Mouse (Mus musculus) intestine, embryonic 14.5 days (tissue): Measurements from ENCODE around the gene Gab1. TPM values are rescaled to one million over a fixed set of nuclear protein-coding genes. Genes with fewer than 3 reads are reported as not detected.
A peak's percentile ranks its signal among the peaks of the same experiment; 100 is the strongest.

ENCODE experiments used
- ATAC-seq: fragments of 200-750 bp; cut with Nextera tagmentation; replicated peaks from 2 replicates; pipeline ENCODE4 v1.8.0; 2017; ENCODE audit warnings: low read depth, moderate number of reproducible peaks, moderate TSS enrichment, moderate library complexity; ENCODE audit not compliant: low FRiP score, low TSS enrichment
- DNase-seq: peaks from one replicate; pipeline ENCODE4 v3.0.0-alpha.2; 2018; ENCODE audit warnings: low spot score
- H3K27ac ChIP-seq: fragments of 300-500 bp; sonication (generic); 2 replicates; pipeline ENCODE4 v1.5.1; 2014; ENCODE audit warnings: low read depth, mild to moderate bottlenecking, control low read depth
- H3K27me3 ChIP-seq: fragments of 300-500 bp; sonication (generic); replicated peaks from 2 replicates; pipeline ENCODE4 v1.6.1; 2014; ENCODE audit warnings: low read length, control low read depth; ENCODE audit not compliant: control insufficient read depth, insufficient read depth
- H3K36me3 ChIP-seq: fragments of 300-500 bp; sonication (generic); 2 replicates; pipeline ENCODE4 v1.6.1; 2014; ENCODE audit warnings: low read length, control low read depth; ENCODE audit not compliant: control insufficient read depth, insufficient read depth
- H3K4me1 ChIP-seq: fragments of 300-500 bp; sonication (generic); replicated peaks from 2 replicates; pipeline ENCODE4 v1.6.1; 2014; ENCODE audit warnings: low read length, control low read depth, mixed read lengths; ENCODE audit not compliant: control insufficient read depth, insufficient read depth
- H3K4me2 ChIP-seq: fragments of 300-500 bp; sonication (generic); 2 replicates; pipeline ENCODE4 v1.6.1; 2014; ENCODE audit warnings: low read length
- H3K4me3 ChIP-seq: fragments of 300-500 bp; sonication (generic); 2 replicates; pipeline ENCODE4 v1.5.1; 2014; ENCODE audit warnings: low read depth, low read length, control low read depth, mixed read lengths
- H3K9ac ChIP-seq: fragments of 300-500 bp; sonication (generic); 2 replicates; pipeline ENCODE4 v1.6.1; 2014; ENCODE audit warnings: mild to moderate bottlenecking, low read length
- H3K9me3 ChIP-seq: fragments of 300-500 bp; sonication (generic); 2 replicates; pipeline ENCODE4 v1.6.1; 2016; ENCODE audit warnings: low read length, control low read depth; ENCODE audit not compliant: control insufficient read depth
- WGBS: fragments of 180-500 bp; shearing (Covaris S2); extraction: QIAGEN DNeasy Blood & Tissue Kit; methylation state at CpG from one replicate; pipeline ENCODE4 v1.1.7; 2014; 5-methylcytosine and 5-hydroxymethylcytosine counted together
- polyA plus RNA-seq: library from polyadenylated mRNA; unstranded; fragments of >200 nt; fragmentation: Nextera tagmentation; extraction: Ambion mirVana; gene quantifications from 2 replicates; pipeline ENCODE4 v1.2.1, GENCODE M21; 2014

Gene Gab1
- polyA plus RNA-seq, 1 experiment from 2014 or later, result 23.9 TPM

DNA sequence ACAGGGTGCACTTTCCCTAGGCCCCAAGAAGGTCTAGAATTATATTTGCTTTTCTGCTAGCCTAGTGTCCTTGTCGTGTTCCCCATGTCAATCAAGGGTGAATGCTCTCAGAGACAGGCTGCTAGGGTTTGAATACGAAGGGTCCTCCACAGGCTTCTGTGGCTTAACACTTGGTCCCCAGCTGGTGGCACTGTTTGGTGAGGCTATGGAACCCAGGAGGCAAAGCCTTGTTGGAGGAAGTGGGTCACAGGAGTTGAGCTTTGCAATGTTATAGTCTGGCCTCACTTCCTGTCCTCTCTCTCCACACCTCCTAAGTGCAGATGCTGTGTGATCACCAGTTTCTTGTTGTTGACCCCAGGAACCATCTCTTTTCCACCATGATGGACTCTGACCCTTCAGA, 63.3 kb downstream of the Gab1 start:
- Histone ChIP-seq H3K9ac (no peak overlapping the region), H3K27me3 (no peaks in the 10 kb centered on the region), H3K9me3 (no peaks in the 10 kb centered on the region), H3K27ac (no peak overlapping the region), H3K4me1 (peaks cover 37% of the 10 kb centered on the region), H3K4me3 (no peak overlapping the region), H3K36me3 (no peaks in the 10 kb centered on the region), H3K4me2 (no peak overlapping the region)
- DNase-seq (no peak), ATAC-seq (no peak)
- 87% methylated on average over 2 of the region's 2 CpGs for WGBS

DNA sequence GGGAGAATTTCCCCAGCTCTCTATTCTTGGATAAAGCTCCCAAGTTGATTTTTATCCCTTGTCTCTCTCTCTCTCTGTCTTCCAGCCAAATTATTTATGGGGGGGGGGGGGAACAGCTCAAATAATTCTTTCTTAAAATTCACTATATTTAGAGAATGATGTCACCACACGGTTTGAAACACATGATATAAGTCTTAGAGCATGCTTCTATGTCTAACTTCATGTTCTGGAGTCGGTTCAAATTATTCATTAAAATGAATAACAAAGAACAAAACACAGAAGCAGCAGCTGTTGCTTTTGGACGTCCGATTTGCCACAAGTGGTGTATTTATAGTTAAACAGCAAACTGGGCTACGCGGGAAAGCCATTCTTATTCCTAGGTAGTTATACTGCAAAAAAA, 65.1 kb downstream of the Gab1 start:
- H3K4me3 ChIP-seq, result no peak overlapping the region
- ATAC-seq (no peak), DNase-seq (no peak)
- H3K27me3 ChIP-seq, result no peaks in the 10 kb centered on the region
- peaks cover 40% of the 10 kb centered on the region for H3K4me1 ChIP-seq
- H3K9me3 ChIP-seq, result no peaks in the 10 kb centered on the region
- H3K4me2 ChIP-seq, result no peak overlapping the region
- no peaks in the 10 kb centered on the region for H3K36me3 ChIP-seq
- no peak overlapping the region for H3K9ac ChIP-seq
- WGBS, result 42% methylated on average over 6 of the region's 6 CpGs
- no peak overlapping the region; the same call in 1 of the 2 replicates for H3K27ac ChIP-seq

GRCm38 (mm10) chr8:80814087-80814791, 66.1 kb downstream of the Gab1 start:
- Histone ChIP-seq H3K4me1 (peaks cover 40% of the 10 kb centered on the region), H3K4me2 (no peak overlapping the region)
- whole genome bisulfite sequencing, result 31% methylated on average over 13 of the region's 13 CpGs

DNA sequence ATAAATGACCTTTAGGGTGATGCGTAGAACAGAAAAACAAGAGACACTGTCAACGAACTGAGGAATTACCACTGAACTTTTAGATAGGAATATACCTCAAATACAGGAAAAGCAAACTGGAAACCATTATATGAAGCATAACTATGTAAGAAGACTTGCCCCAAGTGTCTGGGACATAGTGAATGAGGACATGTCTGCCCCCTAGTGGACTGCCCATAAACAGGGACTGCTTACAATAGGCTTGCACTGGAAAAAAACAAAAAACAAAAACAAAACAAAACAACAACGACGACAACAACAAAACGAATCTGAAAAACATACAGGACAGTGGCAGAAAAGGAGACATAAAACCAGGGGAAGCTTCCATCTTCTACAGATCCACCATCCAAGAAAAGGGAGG, 66.9 kb downstream of the Gab1 start:
- DNase-seq, result no peak
- no peak for ATAC-seq
- Histone ChIP-seq H3K4me1 (peaks cover 43% of the 10 kb centered on the region), H3K27ac (no peak overlapping the region), H3K9ac (no peak overlapping the region), H3K4me3 (no peak overlapping the region), H3K36me3 (no peaks in the 10 kb centered on the region), H3K4me2 (no peak overlapping the region), H3K27me3 (no peaks in the 10 kb centered on the region), H3K9me3 (no peaks in the 10 kb centered on the region)
- 80% methylated on average over 5 of the region's 5 CpGs for WGBS

More at GRCm38 (mm10) chr8:80814087-80814791, 66.1 kb downstream of the Gab1 start:
- no peaks in the 10 kb centered on the region for H3K36me3 ChIP-seq
- DNase-seq (no peak), ATAC-seq (peak; percentile 32; the same call in 1 of the 2 replicates)
- H3K27me3 ChIP-seq, result no peaks in the 10 kb centered on the region
- no peaks in the 10 kb centered on the region for H3K9me3 ChIP-seq
- H3K4me3 ChIP-seq, result no peak overlapping the region
- H3K9ac ChIP-seq, result no peak overlapping the region
- 0 out of 2 replicates have a peak overlapping the region, but pooled peaks have one; percentile 36 for H3K27ac ChIP-seq

- Histone ChIP-seq H3K9ac (no peak overlapping the region), H3K27ac (peak overlapping the region; percentile 47), H3K9me3 (no peaks in the 10 kb centered on the region), H3K4me3 (no peak overlapping the region), H3K4me1 (peaks cover 51% of the 10 kb centered on the region), H3K27me3 (no peaks in the 10 kb centered on the region), H3K4me2 (no peak overlapping the region), H3K36me3 (no peaks in the 10 kb centered on the region)
- DNase-seq (no peak), ATAC-seq (no peak)
- 39% methylated on average over 4 of the region's 4 CpGs for WGBS
Measured at GRCm38 (mm10) chr8:80811591-80811991, 68.7 kb downstream of the Gab1 start.

DNA sequence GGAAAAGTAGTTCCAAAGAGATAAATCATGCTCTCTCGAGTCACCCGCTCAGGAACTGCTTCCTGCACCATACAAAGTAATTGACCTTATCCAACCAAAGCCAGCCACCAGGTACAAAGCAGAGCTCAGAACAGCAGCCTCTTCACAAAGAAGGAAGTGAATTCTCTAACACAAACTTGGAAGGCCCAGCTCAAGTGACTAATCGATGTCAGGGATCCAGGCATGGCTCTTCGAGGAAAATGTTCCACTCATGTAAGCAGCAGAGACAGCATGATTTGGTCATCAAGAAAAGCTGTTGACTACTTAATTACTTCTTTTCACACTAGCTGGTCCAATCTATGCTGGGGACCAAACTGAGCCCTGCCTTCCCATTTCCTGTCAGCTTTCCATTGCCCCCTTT, 69.4 kb downstream of the Gab1 start:
- no peak for ATAC-seq
- no peaks in the 10 kb centered on the region for H3K36me3 ChIP-seq
- H3K4me2 ChIP-seq, result 0 out of 2 replicates have a peak overlapping the region, but pooled peaks have one; percentile 8
- H3K27me3 ChIP-seq, result no peaks in the 10 kb centered on the region
- H3K4me1 ChIP-seq, result peaks cover 48% of the 10 kb centered on the region
- no peak for DNase-seq
- H3K9ac ChIP-seq, result no peak overlapping the region
- WGBS, result 46% methylated on average over 4 of the region's 4 CpGs
- no peak overlapping the region for H3K4me3 ChIP-seq
- no peaks in the 10 kb centered on the region for H3K9me3 ChIP-seq
- H3K27ac ChIP-seq, result peak overlapping the region; percentile 47

DNA sequence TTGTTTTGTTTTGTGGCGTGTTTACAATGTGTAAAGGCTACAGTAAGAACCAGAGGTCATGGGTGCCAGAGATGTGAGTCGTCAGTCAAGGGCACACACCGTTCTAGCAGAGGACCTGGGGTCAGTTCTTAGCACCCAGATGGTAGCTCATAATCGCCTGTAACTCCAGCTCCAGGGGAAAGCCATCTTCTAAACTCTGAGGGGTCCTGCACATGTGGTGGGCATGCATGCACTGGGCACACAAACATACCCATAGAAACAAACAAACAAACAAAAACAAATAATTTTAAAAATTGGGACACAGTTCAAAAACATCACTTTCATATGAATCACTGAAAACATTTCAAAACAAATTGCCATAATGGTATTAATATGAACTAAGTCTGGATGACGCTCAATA, 69.9 kb downstream of the Gab1 start:
- no peak for ATAC-seq
- Histone ChIP-seq H3K4me3 (no peak overlapping the region), H3K9ac (no peak overlapping the region), H3K36me3 (no peaks in the 10 kb centered on the region), H3K27ac (no peak overlapping the region), H3K9me3 (no peaks in the 10 kb centered on the region), H3K4me2 (no peak overlapping the region), H3K4me1 (peaks cover 46% of the 10 kb centered on the region), H3K27me3 (no peaks in the 10 kb centered on the region)
- DNase-seq, result no peak
- 88% methylated on average over 5 of the region's 5 CpGs for WGBS

DNA sequence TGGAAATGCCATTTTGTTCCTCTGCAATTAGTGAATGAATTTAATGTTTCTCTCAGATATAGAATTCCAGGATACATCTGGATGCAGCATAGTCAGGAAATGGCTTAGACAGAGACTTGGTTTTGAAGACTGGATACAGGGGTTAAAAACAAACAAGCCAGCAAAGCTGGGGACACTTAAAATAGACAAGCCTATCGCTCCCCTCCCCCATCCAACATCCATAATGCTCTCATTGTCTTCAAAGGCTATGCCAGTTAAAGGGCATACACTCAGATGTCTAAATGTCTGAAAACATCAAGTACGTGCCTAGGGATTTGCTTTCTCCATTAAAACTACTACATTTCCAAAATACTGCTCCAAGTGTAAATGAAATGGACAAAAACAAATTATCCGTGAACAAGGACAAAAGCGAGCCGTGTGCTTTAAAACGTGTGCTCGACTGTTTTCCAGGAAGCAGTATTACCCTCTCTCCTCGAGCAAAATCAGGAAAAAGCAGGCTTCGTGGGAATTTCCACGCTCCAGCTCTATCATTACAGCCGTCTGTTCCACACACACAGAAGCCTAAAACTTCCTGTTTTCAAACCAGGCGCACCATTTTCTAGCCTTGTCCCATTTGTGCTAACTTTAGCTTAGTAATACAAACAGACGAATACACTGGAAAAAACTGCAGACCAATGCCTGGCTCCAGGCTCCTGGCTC, 72.4 kb downstream of the Gab1 start:
- ATAC-seq (no peak), DNase-seq (no peak)
- WGBS, result 47% methylated on average over 13 of the region's 13 CpGs
- no peak overlapping the region for H3K9ac ChIP-seq
- peak overlapping the region; percentile 4; the same call in 1 of the 2 replicates for H3K4me2 ChIP-seq
- no peaks in the 10 kb centered on the region for H3K27me3 ChIP-seq
- H3K27ac ChIP-seq, result peak overlapping the region; percentile 14; the same call in 1 of the 2 replicates
- no peaks in the 10 kb centered on the region for H3K36me3 ChIP-seq
- peaks cover 31% of the 10 kb centered on the region for H3K4me1 ChIP-seq
- H3K9me3 ChIP-seq, result no peaks in the 10 kb centered on the region
- no peak overlapping the region for H3K4me3 ChIP-seq
